Mouse (Mus musculus) ovary, adult 2 months (tissue): ENCODE results near the gene Midn. TPM values are rescaled to one million over a fixed set of nuclear protein-coding genes. Genes with fewer than 3 reads are reported as not detected.

ENCODE experiments used
- polyA plus RNA-seq: library from polyadenylated mRNA; depleted of rRNA; stranded (reverse); fragments of >200 nt; gene quantifications from 2 replicates; pipeline ENCODE4 v1.2.3, GENCODE M21; 2012; rRNA removed

Midn gene
- polyA plus RNA-seq: 221 and 248 TPM in 2 replicates

GRCm38 (mm10) chr10:80147719-80148601, at the start of gene Midn:
TSS of gene Midn (plus strand) at chr10:80148272.

GRCm38 (mm10) chr10:80105460-80105859, 42.6 kb upstream of the Midn start, which contains the start of gene Sbno2:
TSS of gene Sbno2 (minus strand) at chr10:80105571.

GRCm38 (mm10) chr10:80115290-80115943, 32.7 kb upstream of the Midn start, which contains the start of gene Stk11:
TSS of gene Stk11 (plus strand) at chr10:80115803.

GRCm38 (mm10) chr10:80138553-80139438, 9.3 kb upstream of the Midn start, which contains the start of gene Atp5d:
TSS of gene Atp5d (plus strand) at chr10:80138632.

GRCm38 (mm10) chr10:80140666-80141035, 7.4 kb upstream of the Midn start, which contains the start of gene Cbarp:
TSS of gene Cbarp (minus strand) at chr10:80140835.

GRCm38 (mm10) chr10:80165392-80166128, 17.5 kb downstream of the Midn start, which contains the start of gene Cirbp:
TSS of gene Cirbp (plus strand) at chr10:80165985.

GRCm38 (mm10) chr10:80172527-80173292, 24.6 kb downstream of the Midn start, which contains the start of gene 1600002K03Rik:
TSS of gene 1600002K03Rik (plus strand) at chr10:80172944.

GRCm38 (mm10) chr10:80179068-80180051, 31.3 kb downstream of the Midn start, which contains the start of gene Efna2:
TSS of gene Efna2 (plus strand) at chr10:80179482.

Other genes starting within 250 kb of the Midn start
- 147 and 148 TPM in 2 replicates for gene Med16, start 239.3 kb upstream of the Midn start, polyA plus RNA-seq
- gene Gm26602, start 237.4 kb upstream of the Midn start, polyA plus RNA-seq: not detected in 2 replicates
- gene Kiss1r, start 231.3 kb upstream of the Midn start, polyA plus RNA-seq: 11.7 and 14.4 TPM in 2 replicates
- 253 and 262 TPM in 2 replicates for gene R3hdm4, start 227.1 kb upstream of the Midn start, polyA plus RNA-seq
- gene Arid3a, start 221.2 kb upstream of the Midn start, polyA plus RNA-seq: 12.3 and 12.7 TPM in 2 replicates
- 93.7 and 94.3 TPM in 2 replicates for gene Wdr18, start 188.1 kb upstream of the Midn start, polyA plus RNA-seq
- 0.26 and 0.77 TPM in 2 replicates for gene Grin3b, start 177.6 kb upstream of the Midn start, polyA plus RNA-seq
- gene Tmem259, start 163.9 kb upstream of the Midn start, polyA plus RNA-seq: 471 and 485 TPM in 2 replicates
- 287 and 331 TPM in 2 replicates for gene Cnn2, start 159.7 kb upstream of the Midn start, polyA plus RNA-seq
- 20.1 and 25.5 TPM in 2 replicates for gene Abca7, start 151.8 kb upstream of the Midn start, polyA plus RNA-seq
- 23.1 and 27.9 TPM in 2 replicates for gene Arhgap45, start 131.6 kb upstream of the Midn start, polyA plus RNA-seq
- 406 and 421 TPM in 2 replicates for gene Polr2e, start 108.5 kb upstream of the Midn start, polyA plus RNA-seq
- gene Gpx4, start 101.1 kb upstream of the Midn start, polyA plus RNA-seq: 613 and 620 TPM in 2 replicates
- gene Sbno2, start 42.7 kb upstream of the Midn start, polyA plus RNA-seq: 85.9 and 89.3 TPM in 2 replicates
- gene Stk11, start 32.5 kb upstream of the Midn start, polyA plus RNA-seq: 186 and 203 TPM in 2 replicates
- 1,675 and 3,137 TPM in 2 replicates for gene Atp5d, start 9.6 kb upstream of the Midn start, polyA plus RNA-seq
- gene Cbarp, start 7.4 kb upstream of the Midn start, polyA plus RNA-seq: 58.9 and 61.5 TPM in 2 replicates
- 166 and 186 TPM in 2 replicates for gene Cirbp, start 17.7 kb downstream of the Midn start, polyA plus RNA-seq
- gene 1600002K03Rik, start 24.7 kb downstream of the Midn start, polyA plus RNA-seq: 11.6 and 15.0 TPM in 2 replicates
- 24.1 and 27.6 TPM in 2 replicates for gene Efna2, start 31.2 kb downstream of the Midn start, polyA plus RNA-seq
- gene Mum1, start 78.2 kb downstream of the Midn start, polyA plus RNA-seq: 50.0 and 52.1 TPM in 2 replicates
- 763 TPM in 2 replicates for gene Ndufs7, start 100.8 kb downstream of the Midn start, polyA plus RNA-seq
- gene Gamt, start 112.7 kb downstream of the Midn start, polyA plus RNA-seq: 151 and 218 TPM in 2 replicates
- 82.9 and 83.0 TPM in 2 replicates for gene Dazap1, start 113.2 kb downstream of the Midn start, polyA plus RNA-seq
- gene Rps15, start 144.2 kb downstream of the Midn start, polyA plus RNA-seq: 1,795 and 1,851 TPM in 2 replicates
- gene Apc2, start 147.7 kb downstream of the Midn start, polyA plus RNA-seq: 3.4 and 4.0 TPM in 2 replicates
- gene 2310011J03Rik, start 172.3 kb downstream of the Midn start, polyA plus RNA-seq: 71.0 and 75.2 TPM in 2 replicates
- 17.4 and 20.3 TPM in 2 replicates for gene Pcsk4, start 181.2 kb downstream of the Midn start, polyA plus RNA-seq
- gene Reep6, start 181.7 kb downstream of the Midn start, polyA plus RNA-seq: 8.6 and 13.7 TPM in 2 replicates
- 18.5 and 21.2 TPM in 2 replicates for gene Adamtsl5, start 200.1 kb downstream of the Midn start, polyA plus RNA-seq
- gene Plk5, start 208.2 kb downstream of the Midn start, polyA plus RNA-seq: 8.2 and 10.0 TPM in 2 replicates
- gene Mex3d, start 239.4 kb downstream of the Midn start, polyA plus RNA-seq: 95.3 and 114 TPM in 2 replicates